Mouse (Mus musculus) neural tube, embryonic 15.5 days (tissue): ENCODE data around the gene Gnai3. TPM values are rescaled to one million over a fixed set of nuclear protein-coding genes. Genes with fewer than 3 reads are reported as not detected.

ENCODE experiments used
- ATAC-seq: fragments of 200-750 bp; cut with Nextera tagmentation; 2 replicates; pipeline ENCODE4 v1.8.0; 2017; ENCODE audit warnings: mild to moderate bottlenecking, moderate TSS enrichment, moderate library complexity; ENCODE audit not compliant: low FRiP score
- H3K27ac ChIP-seq: fragments of 300-500 bp; sonication (generic); replicated peaks from 2 replicates; pipeline ENCODE4 v1.5.1; 2015; ENCODE audit warnings: mild to moderate bottlenecking, inconsistent platforms
- H3K27me3 ChIP-seq: fragments of 300-500 bp; sonication (generic); replicated peaks from 2 replicates; pipeline ENCODE4 v1.6.1; 2015; ENCODE audit warnings: inconsistent platforms
- H3K36me3 ChIP-seq: fragments of 300-500 bp; sonication (generic); 2 replicates; pipeline ENCODE4 v1.6.1; 2015; ENCODE audit warnings: inconsistent platforms
- H3K4me1 ChIP-seq: fragments of 300-500 bp; sonication (generic); 2 replicates; pipeline ENCODE4 v1.6.1; 2015; ENCODE audit warnings: inconsistent platforms
- H3K4me2 ChIP-seq: fragments of 300-500 bp; sonication (generic); 2 replicates; pipeline ENCODE4 v1.6.1; 2015; ENCODE audit warnings: inconsistent platforms, mild to moderate bottlenecking, moderate library complexity
- H3K4me3 ChIP-seq: fragments of 300-500 bp; sonication (generic); replicated peaks from 2 replicates; pipeline ENCODE4 v1.5.1; 2015; ENCODE audit warnings: mild to moderate bottlenecking, inconsistent platforms
- H3K9ac ChIP-seq: fragments of 300-500 bp; sonication (generic); replicated peaks from 2 replicates; pipeline ENCODE4 v1.6.1; 2015; ENCODE audit warnings: mild to moderate bottlenecking, inconsistent platforms
- H3K9me3 ChIP-seq: fragments of 300-500 bp; sonication (generic); replicated peaks from 2 replicates; pipeline ENCODE4 v1.6.1; 2016; ENCODE audit warnings: inconsistent platforms
- WGBS: fragments of 180-500 bp; shearing (Covaris S2); methylation state at CpG from one replicate; pipeline ENCODE4 v1.1.7; 2015; ENCODE audit warnings: mixed read lengths; 5-methylcytosine and 5-hydroxymethylcytosine counted together
- polyA plus RNA-seq: library from polyadenylated mRNA; unstranded; fragments of >200 nt; fragmentation: Nextera tagmentation; extraction: Ambion mirVana; gene quantifications from 2 replicates; pipeline ENCODE4 v1.2.1, GENCODE M21; 2015

Gnai3 gene
- polyA plus RNA-seq, 1 experiment from 2014 or later = 103 TPM

DNA sequence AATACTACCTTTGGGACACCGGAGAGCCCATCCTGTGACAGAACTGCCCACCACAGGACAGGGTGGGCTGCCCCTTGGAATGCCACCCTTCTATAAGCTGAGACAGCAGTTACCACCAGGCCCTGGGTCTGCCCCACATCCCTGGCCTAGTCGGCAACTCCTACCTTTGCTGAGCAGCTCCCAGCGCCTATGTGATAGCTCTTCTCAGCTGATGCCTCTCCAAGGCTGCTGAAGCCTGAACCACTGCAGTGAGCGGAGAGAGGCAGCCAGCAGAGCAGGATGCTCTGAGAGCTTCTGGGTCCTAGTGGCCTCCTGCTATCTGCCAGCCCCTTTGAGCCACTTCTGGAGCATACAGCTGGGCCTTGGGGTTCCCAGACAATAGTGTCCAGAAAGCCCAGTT is 8.7 kb upstream of the Gnai3 start, which contains the start of gene Gpr61:
Gene Gpr61, minus strand, starts transcription at position 227 of the 400 bp plus-strand sequence.
- Histone ChIP-seq H3K4me2 (peak within 1 kb of the TSS; percentile 58), H3K4me3 (peak within 1 kb of the TSS; percentile 44), H3K4me1 (peaks cover 28% of the 10 kb centered on the region), H3K36me3 (no peaks in the 10 kb centered on the region), H3K27ac (peak within 1 kb of the TSS; percentile 70), H3K9ac (peak within 1 kb of the TSS; percentile 59), H3K9me3 (no peaks in the 10 kb centered on the region), H3K27me3 (no peaks in the 10 kb centered on the region)
- peak; percentile 79 for ATAC-seq
- 42% methylated on average over 4 of the region's 4 CpGs for WGBS

GRCm38 (mm10) chr3:108152290-108152689 is 6.3 kb upstream of the Gnai3 start:
- 96% methylated on average over 3 of the region's 3 CpGs for WGBS
- no peak for ATAC-seq

DNA sequence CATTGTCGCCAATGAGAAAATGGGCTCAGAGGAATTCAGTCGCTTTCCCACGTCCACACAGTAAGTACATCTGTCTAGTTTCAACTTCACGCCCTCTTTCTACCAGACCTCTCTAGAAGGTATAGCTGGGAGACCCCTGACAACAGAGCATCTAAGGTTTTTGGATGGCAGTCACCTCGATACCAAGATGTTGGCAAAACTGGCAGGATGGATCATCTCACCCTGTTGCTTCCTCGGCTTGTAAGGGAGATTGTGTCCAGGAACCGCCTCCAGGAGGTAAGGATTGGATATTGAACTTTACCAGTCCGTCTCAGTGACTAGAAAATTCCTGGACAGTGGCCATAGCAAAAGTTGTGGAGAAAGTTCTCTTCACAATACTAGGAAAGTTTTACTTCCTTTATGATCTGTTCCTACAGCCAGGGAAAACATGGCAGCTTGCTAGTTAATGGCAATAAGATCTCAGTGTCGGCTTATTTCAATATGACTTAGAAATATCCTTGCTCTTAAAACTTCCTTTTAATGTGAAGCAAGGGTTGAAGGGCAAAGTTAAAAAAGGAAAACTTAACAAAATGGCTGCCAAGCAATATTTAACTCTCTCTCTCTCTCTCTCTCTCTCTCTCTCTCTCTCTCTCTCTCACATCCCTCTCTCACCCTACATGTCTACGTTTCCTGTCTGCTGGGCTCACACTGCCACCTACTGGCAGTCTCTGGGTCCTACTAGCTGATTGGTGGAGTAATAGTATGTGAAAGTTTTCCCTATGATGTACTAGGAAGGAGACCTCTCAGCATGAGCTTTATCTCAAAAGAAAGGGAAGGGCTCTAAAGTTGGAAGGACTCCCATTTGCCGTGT is 1.7 kb upstream of the Gnai3 start:
- H3K9me3 ChIP-seq = no peaks in the 10 kb centered on the region
- H3K4me3 ChIP-seq = no peak overlapping the region
- H3K36me3 ChIP-seq = no peaks in the 10 kb centered on the region
- no peak overlapping the region for H3K27ac ChIP-seq
- WGBS = 70% methylated on average over 11 of the region's 11 CpGs
- H3K27me3 ChIP-seq = no peaks in the 10 kb centered on the region
- peak; percentile 56; the same call in 1 of the 2 replicates for ATAC-seq
- H3K4me2 ChIP-seq = 0 out of 2 replicates have a peak overlapping the region, but pooled peaks have one; percentile 3
- no peak overlapping the region for H3K9ac ChIP-seq
- peaks cover 33% of the 10 kb centered on the region for H3K4me1 ChIP-seq

More at GRCm38 (mm10) chr3:108152290-108152689, 6.3 kb upstream of the Gnai3 start:
- Histone ChIP-seq H3K36me3 (no peaks in the 10 kb centered on the region), H3K9me3 (no peaks in the 10 kb centered on the region), H3K9ac (no peak overlapping the region), H3K27ac (no peak overlapping the region), H3K4me1 (peaks cover 17% of the 10 kb centered on the region), H3K27me3 (no peaks in the 10 kb centered on the region), H3K4me3 (no peak overlapping the region), H3K4me2 (no peak overlapping the region)

GRCm38 (mm10) chr3:108146671-108147070 is 725 bp upstream of the Gnai3 start:
- Histone ChIP-seq H3K4me2 (peak overlapping the region; percentile 63), H3K27me3 (no peaks in the 10 kb centered on the region), H3K4me1 (peaks cover 33% of the 10 kb centered on the region), H3K9me3 (no peaks in the 10 kb centered on the region), H3K4me3 (peak overlapping the region; percentile 96), H3K9ac (peak overlapping the region; percentile 95), H3K36me3 (no peaks in the 10 kb centered on the region), H3K27ac (peak overlapping the region; percentile 96; the same call in 1 of the 2 replicates)
- no peak for ATAC-seq
- 63% methylated on average over 5 of the region's 5 CpGs for WGBS

DNA sequence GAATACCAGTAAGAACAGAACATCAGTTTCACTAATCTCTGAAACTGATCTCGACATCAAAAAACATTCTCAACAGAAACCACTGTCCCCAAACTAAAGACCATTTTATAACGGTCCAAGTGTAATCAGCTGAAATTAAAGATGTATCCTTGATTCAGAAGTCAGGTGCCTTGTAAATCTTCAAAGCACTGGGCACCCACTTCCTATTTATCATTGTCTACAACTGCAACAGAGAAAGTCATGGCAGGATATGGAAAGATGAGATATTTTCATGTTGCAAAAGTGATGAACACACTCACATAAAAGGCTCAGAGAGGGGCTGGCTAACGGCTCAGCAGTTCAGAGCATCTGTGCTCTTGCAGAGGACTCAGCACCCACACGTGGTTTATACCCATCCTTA is 5.2 kb downstream of the Gnai3 start:
- Histone ChIP-seq H3K9ac (no peak overlapping the region), H3K4me2 (no peak overlapping the region), H3K36me3 (no peaks in the 10 kb centered on the region; the same call in 1 of the 2 replicates), H3K27me3 (no peaks in the 10 kb centered on the region), H3K27ac (no peak overlapping the region), H3K4me1 (peaks cover 25% of the 10 kb centered on the region), H3K9me3 (no peaks in the 10 kb centered on the region), H3K4me3 (no peak overlapping the region)
- ATAC-seq = no peak
- 83% methylated on average over 4 of the region's 4 CpGs for WGBS

GRCm38 (mm10) chr3:108139113-108139512 is 6.8 kb downstream of the Gnai3 start:
- H3K27me3 ChIP-seq = no peaks in the 10 kb centered on the region
- H3K27ac ChIP-seq = no peak overlapping the region
- no peak overlapping the region for H3K4me3 ChIP-seq
- H3K4me1 ChIP-seq = peaks cover 23% of the 10 kb centered on the region
- WGBS = 87% methylated on average over 1 of the region's 1 CpGs
- no peaks in the 10 kb centered on the region for H3K9me3 ChIP-seq
- H3K4me2 ChIP-seq = no peak overlapping the region
- ATAC-seq = no peak
- no peak overlapping the region for H3K9ac ChIP-seq
- no peaks in the 10 kb centered on the region; the same call in 1 of the 2 replicates for H3K36me3 ChIP-seq

DNA sequence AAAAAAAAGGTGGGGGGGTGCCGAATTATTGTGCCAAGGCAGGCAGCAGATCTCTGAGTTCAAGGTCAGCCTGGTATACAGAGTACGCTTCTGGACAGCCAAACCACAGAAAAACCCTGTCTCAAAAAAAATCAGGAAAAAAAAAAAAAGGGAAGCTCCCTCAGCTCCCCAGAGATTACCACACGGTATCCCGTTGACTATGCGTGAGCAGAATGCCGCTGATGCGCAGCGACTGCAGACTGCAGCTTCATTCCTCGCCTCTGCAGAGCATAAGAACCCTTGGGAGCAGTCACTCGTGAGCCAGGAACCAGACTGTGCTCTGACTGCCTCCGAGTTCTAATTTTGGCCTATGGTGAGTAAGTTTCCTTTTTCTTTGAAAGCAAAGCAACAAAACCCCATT is 11.2 kb downstream of the Gnai3 start:
- WGBS = 33% methylated on average over 11 of the region's 11 CpGs
- H3K36me3 ChIP-seq = no peaks in the 10 kb centered on the region
- H3K4me1 ChIP-seq = peaks cover 22% of the 10 kb centered on the region
- peak; percentile 61; the same call in 1 of the 2 replicates for ATAC-seq
- H3K27ac ChIP-seq = no peak overlapping the region
- H3K4me2 ChIP-seq = 0 out of 2 replicates have a peak overlapping the region, but pooled peaks have one; percentile 1
- H3K27me3 ChIP-seq = no peaks in the 10 kb centered on the region
- no peak overlapping the region for H3K4me3 ChIP-seq
- no peak overlapping the region; the same call in 1 of the 2 replicates for H3K9ac ChIP-seq
- no peaks in the 10 kb centered on the region for H3K9me3 ChIP-seq

GRCm38 (mm10) chr3:108132484-108132883 is 13.5 kb downstream of the Gnai3 start:
- no peaks in the 10 kb centered on the region for H3K36me3 ChIP-seq
- WGBS = 89% methylated on average over 1 of the region's 1 CpGs

GRCm38 (mm10) chr3:108131821-108132220 is 14.1 kb downstream of the Gnai3 start:
- WGBS = 80% methylated on average over 1 of the region's 1 CpGs
- Histone ChIP-seq H3K9ac (no peak overlapping the region), H3K4me3 (no peak overlapping the region), H3K27ac (no peak overlapping the region), H3K4me2 (no peak overlapping the region), H3K9me3 (no peaks in the 10 kb centered on the region), H3K36me3 (no peaks in the 10 kb centered on the region), H3K27me3 (no peaks in the 10 kb centered on the region), H3K4me1 (peaks cover 33% of the 10 kb centered on the region)
- no peak for ATAC-seq

More at GRCm38 (mm10) chr3:108132484-108132883, 13.5 kb downstream of the Gnai3 start:
- Histone ChIP-seq H3K4me1 (peaks cover 33% of the 10 kb centered on the region), H3K4me3 (no peak overlapping the region), H3K27me3 (no peaks in the 10 kb centered on the region), H3K9me3 (no peaks in the 10 kb centered on the region), H3K27ac (no peak overlapping the region), H3K9ac (no peak overlapping the region), H3K4me2 (no peak overlapping the region)
- no peak for ATAC-seq

- H3K4me3 ChIP-seq = no peak overlapping the region
- H3K27me3 ChIP-seq = no peaks in the 10 kb centered on the region
- no peak overlapping the region for H3K9ac ChIP-seq
- H3K27ac ChIP-seq = no peak overlapping the region
- no peak overlapping the region for H3K4me2 ChIP-seq
- ATAC-seq = no peak
- H3K4me1 ChIP-seq = peaks cover 32% of the 10 kb centered on the region
- H3K9me3 ChIP-seq = no peaks in the 10 kb centered on the region
- no peaks in the 10 kb centered on the region for H3K36me3 ChIP-seq
- 92% methylated on average over 5 of the region's 5 CpGs for WGBS
Measured at GRCm38 (mm10) chr3:108131216-108131615, 14.7 kb downstream of the Gnai3 start.

GRCm38 (mm10) chr3:108129804-108130203 is 16.1 kb downstream of the Gnai3 start:
- H3K9ac ChIP-seq = no peak overlapping the region
- 91% methylated on average over 4 of the region's 4 CpGs for WGBS
- no peaks in the 10 kb centered on the region for H3K9me3 ChIP-seq
- no peak overlapping the region for H3K27ac ChIP-seq
- peaks cover 24% of the 10 kb centered on the region for H3K4me1 ChIP-seq
- H3K27me3 ChIP-seq = no peaks in the 10 kb centered on the region
- no peak for ATAC-seq
- no peaks in the 10 kb centered on the region for H3K36me3 ChIP-seq
- H3K4me2 ChIP-seq = no peak overlapping the region
- H3K4me3 ChIP-seq = no peak overlapping the region

GRCm38 (mm10) chr3:108129367-108129766 is 16.6 kb downstream of the Gnai3 start:
- 84% methylated on average over 4 of the region's 4 CpGs for WGBS
- no peak for ATAC-seq

More at GRCm38 (mm10) chr3:108129367-108129766, 16.6 kb downstream of the Gnai3 start:
- H3K27me3 ChIP-seq = no peaks in the 10 kb centered on the region
- H3K9ac ChIP-seq = no peak overlapping the region
- no peak overlapping the region for H3K4me2 ChIP-seq
- no peak overlapping the region for H3K4me3 ChIP-seq
- no peak overlapping the region for H3K27ac ChIP-seq
- peaks cover 20% of the 10 kb centered on the region; the same call in 1 of the 2 replicates for H3K4me1 ChIP-seq
- H3K9me3 ChIP-seq = no peaks in the 10 kb centered on the region
- no peaks in the 10 kb centered on the region for H3K36me3 ChIP-seq
